Mouse (Mus musculus): Measurements from ENCODE around the gene Gm43738. TPM values are rescaled to one million over a fixed set of nuclear protein-coding genes. Genes with fewer than 3 reads are reported as not detected.
"Not testable (repeated sequence)": the region's sequence is repeated elsewhere in the genome, so short reads cannot be mapped to it uniquely, and the experiment has no call there.

The Gm43738 gene
- polyA plus RNA-seq, 1 experiment from 2014 or later, result not detected

- no peak for ATAC-seq (ENCODE audit: insufficient number of reproducible peaks, low FRiP score, low TSS enrichment, low read depth)
- H3K9me3 ChIP-seq, result no peaks in the 10 kb centered on the region
- no peak overlapping the region for H3K4me2 ChIP-seq
- H3K9ac ChIP-seq, result no peak overlapping the region
- no peak overlapping the region for H3K4me3 ChIP-seq
- H3K36me3 ChIP-seq, result peaks cover 44% of the 10 kb centered on the region
- no peak overlapping the region for H3K27ac ChIP-seq
- 86% methylated on average over 12 of the region's 12 CpGs for WGBS
- peaks cover 25% of the 10 kb centered on the region for H3K4me1 ChIP-seq
- no peaks in the 10 kb centered on the region for H3K27me3 ChIP-seq
Measured at GRCm38 (mm10) chr3:89084654-89085190, 16.2 kb downstream of the Gm43738 start.

GRCm38 (mm10) chr3:89084133-89084532 lies 16.8 kb downstream of the Gm43738 start:
- H3K36me3 ChIP-seq, result peaks cover 50% of the 10 kb centered on the region
- ATAC-seq (ENCODE audit: insufficient number of reproducible peaks, low FRiP score, low TSS enrichment, low read depth), result no peak
- H3K4me2 ChIP-seq, result no peak overlapping the region
- no peak overlapping the region for H3K27ac ChIP-seq
- no peak overlapping the region for H3K9ac ChIP-seq
- H3K27me3 ChIP-seq, result no peaks in the 10 kb centered on the region
- no peak overlapping the region for H3K4me3 ChIP-seq
- peaks cover 21% of the 10 kb centered on the region for H3K4me1 ChIP-seq
- H3K9me3 ChIP-seq, result no peaks in the 10 kb centered on the region
- WGBS, result 63% methylated on average over 2 of the region's 2 CpGs

- H3K4me2 ChIP-seq; H3K9ac ChIP-seq; H3K4me3 ChIP-seq; H3K27ac ChIP-seq; H3K27me3 ChIP-seq; H3K9me3 ChIP-seq; H3K4me1 ChIP-seq; ATAC-seq (ENCODE audit: insufficient number of reproducible peaks, low FRiP score, low TSS enrichment, low read depth): not testable (repeated sequence)
- peaks cover 49% of the 10 kb centered on the region for H3K36me3 ChIP-seq
Measured at GRCm38 (mm10) chr3:89082287-89082686, 18.6 kb downstream of the Gm43738 start.

- ATAC-seq (ENCODE audit: insufficient number of reproducible peaks, low FRiP score, low TSS enrichment, low read depth), result no peak
- WGBS, result 88% methylated on average over 9 of the region's 9 CpGs
Measured at GRCm38 (mm10) chr3:89077383-89077782, 23.5 kb downstream of the Gm43738 start.

GRCm38 (mm10) chr3:89067265-89067664 lies 33.6 kb downstream of the Gm43738 start:
- no peaks in the 10 kb centered on the region for H3K9me3 ChIP-seq
- peaks cover 91% of the 10 kb centered on the region for H3K36me3 ChIP-seq
- H3K9ac ChIP-seq, result no peak overlapping the region
- ATAC-seq (ENCODE audit: insufficient number of reproducible peaks, low FRiP score, low TSS enrichment, low read depth), result no peak
- no peak overlapping the region for H3K4me2 ChIP-seq
- H3K27ac ChIP-seq, result no peak overlapping the region
- no peaks in the 10 kb centered on the region for H3K27me3 ChIP-seq
- no peaks in the 10 kb centered on the region for H3K4me1 ChIP-seq
- H3K4me3 ChIP-seq, result no peak overlapping the region

More at GRCm38 (mm10) chr3:89077383-89077782, 23.5 kb downstream of the Gm43738 start:
- Histone ChIP-seq H3K4me1 (no peaks in the 10 kb centered on the region), H3K36me3 (peaks cover 68% of the 10 kb centered on the region), H3K4me3 (no peak overlapping the region), H3K9me3 (no peaks in the 10 kb centered on the region), H3K9ac (no peak overlapping the region), H3K27ac (no peak overlapping the region), H3K4me2 (no peak overlapping the region), H3K27me3 (no peaks in the 10 kb centered on the region)

GRCm38 (mm10) chr3:89061696-89062095 lies 39.2 kb downstream of the Gm43738 start:
- H3K4me2 ChIP-seq, result no peak overlapping the region
- H3K9ac ChIP-seq, result no peak overlapping the region
- H3K4me3 ChIP-seq, result no peak overlapping the region
- ATAC-seq (ENCODE audit: insufficient number of reproducible peaks, low FRiP score, low TSS enrichment, low read depth), result no peak
- no peaks in the 10 kb centered on the region for H3K27me3 ChIP-seq
- H3K9me3 ChIP-seq, result no peaks in the 10 kb centered on the region
- 75% methylated on average over 3 of the region's 3 CpGs for WGBS
- no peaks in the 10 kb centered on the region for H3K4me1 ChIP-seq
- peaks cover 85% of the 10 kb centered on the region for H3K36me3 ChIP-seq
- H3K27ac ChIP-seq, result no peak overlapping the region

GRCm38 (mm10) chr3:89058783-89059182 lies 42.1 kb downstream of the Gm43738 start:
- Histone ChIP-seq H3K4me1 (no peaks in the 10 kb centered on the region), H3K9ac (no peak overlapping the region), H3K9me3 (no peaks in the 10 kb centered on the region), H3K36me3 (peaks cover 88% of the 10 kb centered on the region), H3K4me2 (no peak overlapping the region), H3K27me3 (no peaks in the 10 kb centered on the region), H3K27ac (no peak overlapping the region), H3K4me3 (no peak overlapping the region)
- WGBS, result 79% methylated on average over 3 of the region's 3 CpGs
- ATAC-seq (ENCODE audit: insufficient number of reproducible peaks, low FRiP score, low TSS enrichment, low read depth), result no peak

GRCm38 (mm10) chr3:89058361-89058760 lies 42.5 kb downstream of the Gm43738 start:
- no peak overlapping the region for H3K4me2 ChIP-seq
- H3K27me3 ChIP-seq, result no peaks in the 10 kb centered on the region
- no peak overlapping the region for H3K27ac ChIP-seq
- WGBS, result 94% methylated on average over 9 of the region's 9 CpGs
- no peak overlapping the region for H3K9ac ChIP-seq
- H3K4me1 ChIP-seq, result no peaks in the 10 kb centered on the region
- ATAC-seq (ENCODE audit: insufficient number of reproducible peaks, low FRiP score, low TSS enrichment, low read depth), result no peak
- H3K4me3 ChIP-seq, result no peak overlapping the region
- H3K9me3 ChIP-seq, result no peaks in the 10 kb centered on the region
- H3K36me3 ChIP-seq, result peaks cover 86% of the 10 kb centered on the region

- no peak overlapping the region for H3K27ac ChIP-seq
- H3K36me3 ChIP-seq, result peaks cover 75% of the 10 kb centered on the region
- no peak overlapping the region for H3K4me2 ChIP-seq
- ATAC-seq (ENCODE audit: insufficient number of reproducible peaks, low FRiP score, low TSS enrichment, low read depth), result no peak
- 82% methylated on average over 4 of the region's 4 CpGs for WGBS
- no peak overlapping the region for H3K9ac ChIP-seq
- no peaks in the 10 kb centered on the region for H3K4me1 ChIP-seq
- no peaks in the 10 kb centered on the region for H3K9me3 ChIP-seq
- H3K4me3 ChIP-seq, result no peak overlapping the region
- H3K27me3 ChIP-seq, result no peaks in the 10 kb centered on the region
Measured at GRCm38 (mm10) chr3:89043359-89043758, 57.5 kb downstream of the Gm43738 start.

Other genes starting within 250 kb of the Gm43738 start
- 40.6 and 41.3 TPM in 2 replicates for gene Msto1, start 187.1 kb downstream of the Gm43738 start, polyA plus RNA-seq (2015; fragmentation: Nextera tagmentation; extraction: Ambion mirVana)
- 19.7 and 21.3 TPM in 2 replicates for gene Ash1l, start 150.5 kb downstream of the Gm43738 start, polyA plus RNA-seq (2015; fragmentation: Nextera tagmentation; extraction: Ambion mirVana)
- gene Dap3, start 149.9 kb downstream of the Gm43738 start, polyA plus RNA-seq (2015; fragmentation: Nextera tagmentation; extraction: Ambion mirVana), result 142 and 145 TPM in 2 replicates
- gene Rusc1, start 7.8 kb downstream of the Gm43738 start, polyA plus RNA-seq (2015; fragmentation: Nextera tagmentation; extraction: Ambion mirVana), result 29.2 and 31.1 TPM in 2 replicates
- gene Fdps, start 860 bp upstream of the Gm43738 start, polyA plus RNA-seq (2015; fragmentation: Nextera tagmentation; extraction: Ambion mirVana), result 253 and 265 TPM in 2 replicates
- gene Pklr, start 35.0 kb upstream of the Gm43738 start, polyA plus RNA-seq (2015; fragmentation: Nextera tagmentation; extraction: Ambion mirVana), result 0.20 and 0.23 TPM in 2 replicates
- gene Hcn3, start 59.1 kb upstream of the Gm43738 start, polyA plus RNA-seq (2015; fragmentation: Nextera tagmentation; extraction: Ambion mirVana), result 1.9 and 2.2 TPM in 2 replicates
- 23.9 and 25.0 TPM in 2 replicates for gene Clk2, start 63.7 kb upstream of the Gm43738 start, polyA plus RNA-seq (2015; fragmentation: Nextera tagmentation; extraction: Ambion mirVana)
- gene Scamp3, start 76.4 kb upstream of the Gm43738 start, polyA plus RNA-seq (2015; fragmentation: Nextera tagmentation; extraction: Ambion mirVana), result 101 and 115 TPM in 2 replicates
- 31.4 and 34.0 TPM in 2 replicates for gene Fam189b, start 82.0 kb upstream of the Gm43738 start, polyA plus RNA-seq (2015; fragmentation: Nextera tagmentation; extraction: Ambion mirVana)
- gene Gba, start 101.8 kb upstream of the Gm43738 start, polyA plus RNA-seq (2015; fragmentation: Nextera tagmentation; extraction: Ambion mirVana), result 62.5 and 70.9 TPM in 2 replicates
- 94.0 and 116 TPM in 2 replicates for gene Thbs3, start 114.1 kb upstream of the Gm43738 start, polyA plus RNA-seq (2015; fragmentation: Nextera tagmentation; extraction: Ambion mirVana)
- 156 and 180 TPM in 2 replicates for gene Mtx1, start 126.0 kb upstream of the Gm43738 start, polyA plus RNA-seq (2015; fragmentation: Nextera tagmentation; extraction: Ambion mirVana)
- gene Muc1, start 128.0 kb upstream of the Gm43738 start, polyA plus RNA-seq (2015; fragmentation: Nextera tagmentation; extraction: Ambion mirVana), result 0.64 and 0.68 TPM in 2 replicates
- gene Krtcap2, start 144.9 kb upstream of the Gm43738 start, polyA plus RNA-seq (2015; fragmentation: Nextera tagmentation; extraction: Ambion mirVana), result 307 and 334 TPM in 2 replicates
- gene Trim46, start 145.2 kb upstream of the Gm43738 start, polyA plus RNA-seq (2015; fragmentation: Nextera tagmentation; extraction: Ambion mirVana), result 4.0 and 4.7 TPM in 2 replicates
- 131 and 161 TPM in 2 replicates for gene Dpm3, start 158.3 kb upstream of the Gm43738 start, polyA plus RNA-seq (2015; fragmentation: Nextera tagmentation; extraction: Ambion mirVana)
- 91.9 and 92.8 TPM in 2 replicates for gene Slc50a1, start 169.5 kb upstream of the Gm43738 start, polyA plus RNA-seq (2015; fragmentation: Nextera tagmentation; extraction: Ambion mirVana)
- gene Efna1, start 180.0 kb upstream of the Gm43738 start, polyA plus RNA-seq (2015; fragmentation: Nextera tagmentation; extraction: Ambion mirVana), result 59.6 and 64.2 TPM in 2 replicates
- gene Efna3, start 221.9 kb upstream of the Gm43738 start, polyA plus RNA-seq (2015; fragmentation: Nextera tagmentation; extraction: Ambion mirVana), result 57.9 and 59.2 TPM in 2 replicates
- gene Efna4, start 236.9 kb upstream of the Gm43738 start, polyA plus RNA-seq (2015; fragmentation: Nextera tagmentation; extraction: Ambion mirVana), result 30.4 and 34.4 TPM in 2 replicates
- gene Adam15, start 248.9 kb upstream of the Gm43738 start, polyA plus RNA-seq (2015; fragmentation: Nextera tagmentation; extraction: Ambion mirVana), result 94.4 and 106 TPM in 2 replicates